Mouse (Mus musculus) gastrocnemius, postnatal 10 days (tissue): ENCODE results near the gene Olfr348. TPM values are rescaled to one million over a fixed set of nuclear protein-coding genes. Genes with fewer than 3 reads are reported as not detected.

Experiments used
- DNase-seq: peaks from one replicate; pipeline ENCODE4 v3.0.0; 2021; ENCODE audit warnings: mixed read lengths
- long read RNA-seq, 2 experiments: library from polyadenylated mRNA; stranded (forward); transcript quantifications; one replicate each; pipeline ENCODE4 v2.0.0; 2021
- total RNA-seq, 2 experiments: library from RNA; stranded (reverse); gene quantifications; 2 replicates each; pipeline ENCODE4 v1.2.3; 2021

Olfr348 gene
- not detected for total RNA-seq
- long read RNA-seq, experiment 1: 0 reads
- long read RNA-seq, experiment 2: 0 reads

GRCm38 (mm10) chr2:36783976-36784375 is at the start of gene Olfr348:
Gene Olfr348 (plus strand): TSS chr2:36784276.
- DNase-seq: no peak

- no peak for DNase-seq
Observed at GRCm38 (mm10) chr2:36736226-36736625, 47.9 kb upstream of the Olfr348 start.

GRCm38 (mm10) chr2:36790238-36790637 is 6.2 kb downstream of the Olfr348 start, which contains the start of gene Olfr50:
Gene Olfr50 (plus strand): TSS chr2:36790538.
- no peak for DNase-seq

GRCm38 (mm10) chr2:36816932-36817331 is 32.9 kb downstream of the Olfr348 start, which contains the start of gene Olfr3:
Gene Olfr3 (minus strand): TSS chr2:36817032.
- no peak for DNase-seq

Other genes starting within 250 kb of the Olfr348 start
- not detected for gene Olfr344, start 217.6 kb upstream of the Olfr348 start, total RNA-seq
- gene Olfr345, start 144.2 kb upstream of the Olfr348 start, total RNA-seq: not detected
- not detected for gene Olfr346, start 98.5 kb upstream of the Olfr348 start, total RNA-seq
- not detected for gene Olfr347, start 52.4 kb upstream of the Olfr348 start, total RNA-seq
- gene Olfr50, start 6.3 kb downstream of the Olfr348 start, total RNA-seq: not detected
- gene Olfr3, start 32.8 kb downstream of the Olfr348 start, total RNA-seq: not detected
- not detected for gene Olfr350, start 62.0 kb downstream of the Olfr348 start, total RNA-seq
- not detected for gene Olfr351, start 78.4 kb downstream of the Olfr348 start, total RNA-seq
- not detected for gene Olfr352, start 84.2 kb downstream of the Olfr348 start, total RNA-seq
- gene Olfr353, start 108.7 kb downstream of the Olfr348 start, total RNA-seq: not detected
- gene Olfr354, start 121.4 kb downstream of the Olfr348 start, total RNA-seq: not detected
- not detected for gene Olfr355, start 144.6 kb downstream of the Olfr348 start, total RNA-seq
- not detected for gene Olfr356, start 152.8 kb downstream of the Olfr348 start, total RNA-seq
- not detected for gene Olfr357, start 209.6 kb downstream of the Olfr348 start, total RNA-seq
- gene Olfr358, start 225.1 kb downstream of the Olfr348 start, total RNA-seq: not detected